Mouse (Mus musculus): ENCODE results near the gene Capn5.

Capn5 gene

DNA sequence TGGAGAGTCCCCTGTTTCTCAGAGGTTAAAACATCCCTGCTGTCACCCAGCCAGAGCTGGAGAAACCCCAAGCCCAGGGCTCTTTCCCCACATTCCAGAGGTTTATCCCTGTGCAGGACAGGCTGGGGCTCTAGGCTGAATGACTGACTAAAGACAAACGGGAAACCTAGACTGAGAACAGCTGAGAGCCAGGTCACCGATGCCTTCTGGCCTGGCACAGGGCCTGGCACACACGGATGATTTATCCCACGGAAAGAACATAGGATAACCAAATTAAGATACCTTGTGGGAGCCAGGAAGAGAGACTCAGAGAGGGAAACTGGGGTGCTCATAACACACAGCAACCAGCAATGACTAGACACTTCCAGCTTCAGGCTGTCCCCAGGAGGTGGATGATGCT lies 68.3 kb downstream of the Capn5 start:
- no peak for DNase-seq (ENCODE audit: low read depth)

DNA sequence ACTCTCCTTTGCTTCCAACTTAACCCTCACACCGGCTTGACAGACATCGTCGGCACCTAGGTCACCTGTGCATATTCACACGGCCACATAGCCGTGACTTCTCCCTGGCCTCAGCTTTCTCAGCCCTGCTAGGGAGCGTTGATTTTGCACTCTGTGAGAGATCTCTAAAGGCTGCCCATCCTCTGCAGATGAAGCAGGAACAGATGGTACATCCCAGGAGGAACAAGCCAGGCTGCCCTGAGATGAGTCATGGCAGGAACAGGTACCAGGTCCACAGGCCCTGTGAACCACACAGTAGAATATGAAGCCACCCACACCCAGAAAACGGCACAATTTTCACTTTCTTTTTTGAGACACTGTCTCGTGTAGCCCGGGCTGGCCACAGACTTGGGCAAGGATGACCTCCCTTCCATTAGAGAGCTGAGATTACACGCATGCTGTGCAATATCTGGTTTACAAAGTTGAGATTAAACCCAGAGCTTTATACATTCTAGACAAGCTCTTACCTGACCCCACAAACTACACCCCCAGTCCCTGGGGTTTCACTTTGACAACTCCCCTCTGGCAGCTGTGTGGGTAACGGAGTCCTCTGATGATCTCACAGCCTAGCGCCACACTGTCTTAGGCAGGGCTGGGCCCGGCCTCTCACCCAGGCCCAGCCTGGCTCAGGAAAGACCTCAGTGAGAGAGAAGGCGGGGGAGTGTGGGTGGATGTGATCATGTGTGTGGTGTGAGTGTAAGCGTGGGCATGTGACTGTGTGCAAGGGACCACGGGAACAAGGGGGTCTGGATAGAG lies 69.2 kb downstream of the Capn5 start:
- DNase-seq (ENCODE audit: low read depth): peak; percentile 32

DNA sequence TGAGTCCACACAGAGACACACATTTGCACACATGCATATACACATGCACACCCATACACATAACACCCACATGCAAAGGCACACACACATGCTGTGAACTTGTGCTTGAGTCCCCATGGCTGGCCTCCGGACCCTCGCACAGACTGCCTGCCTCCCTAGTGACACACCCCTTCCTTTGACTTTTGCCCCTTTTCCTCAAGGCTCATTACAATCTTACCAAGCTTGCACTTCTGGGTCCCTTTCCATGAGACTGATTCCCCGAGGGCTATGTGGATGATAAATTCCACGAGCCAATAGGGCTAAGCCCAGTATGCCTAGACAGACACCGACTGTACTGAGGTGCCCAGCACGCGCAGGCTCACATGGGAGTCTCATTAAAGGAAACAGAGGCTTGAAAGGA lies 71.8 kb downstream of the Capn5 start:
- no peak for DNase-seq (ENCODE audit: low read depth)

DNA sequence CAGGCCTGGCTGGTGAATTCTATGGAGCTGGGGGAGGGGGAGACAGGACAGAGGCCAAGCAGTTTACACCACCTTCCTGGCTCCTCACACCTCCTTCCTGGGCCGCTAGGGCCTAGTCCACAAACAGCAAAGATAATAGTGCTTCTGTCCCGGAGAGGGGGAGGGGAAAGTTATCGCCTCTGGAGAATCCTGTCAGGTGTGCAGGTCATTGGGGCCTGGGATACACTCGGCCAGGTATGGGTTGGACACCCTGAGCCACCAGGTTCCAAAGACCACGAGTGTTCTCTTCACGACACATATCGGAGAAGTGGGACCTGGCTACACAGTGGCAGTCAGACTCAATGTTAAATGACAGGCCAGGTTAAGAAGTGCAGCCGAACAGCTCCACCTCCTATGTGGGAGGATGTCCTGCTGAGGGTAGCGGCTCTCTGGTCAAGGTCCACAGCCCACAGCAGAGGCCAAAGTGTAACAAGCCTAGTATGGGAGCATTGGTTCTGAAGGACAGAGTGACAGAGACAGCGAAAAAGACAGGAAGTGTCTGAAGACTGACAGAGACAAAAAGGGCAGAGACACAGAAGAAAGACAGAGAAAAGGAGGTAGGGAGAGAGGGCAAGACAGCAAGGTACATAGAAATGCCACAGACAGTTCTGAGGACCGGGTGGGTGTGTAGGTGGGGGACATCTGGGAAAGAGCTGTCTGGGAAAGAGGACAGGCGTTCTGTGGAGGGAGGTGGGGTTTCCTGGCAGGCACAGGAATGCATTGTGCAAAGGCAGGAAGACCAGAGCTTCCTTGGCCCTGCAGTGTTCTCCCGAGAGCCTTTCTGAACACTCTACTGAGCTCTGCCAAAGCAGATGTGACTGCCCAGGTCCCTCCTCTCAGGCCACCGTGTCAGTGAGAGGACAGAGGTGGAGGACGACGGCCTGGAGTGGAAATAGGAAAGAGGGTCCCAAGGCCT lies 73.3 kb downstream of the Capn5 start:
- DNase-seq (ENCODE audit: low read depth): no peak

DNA sequence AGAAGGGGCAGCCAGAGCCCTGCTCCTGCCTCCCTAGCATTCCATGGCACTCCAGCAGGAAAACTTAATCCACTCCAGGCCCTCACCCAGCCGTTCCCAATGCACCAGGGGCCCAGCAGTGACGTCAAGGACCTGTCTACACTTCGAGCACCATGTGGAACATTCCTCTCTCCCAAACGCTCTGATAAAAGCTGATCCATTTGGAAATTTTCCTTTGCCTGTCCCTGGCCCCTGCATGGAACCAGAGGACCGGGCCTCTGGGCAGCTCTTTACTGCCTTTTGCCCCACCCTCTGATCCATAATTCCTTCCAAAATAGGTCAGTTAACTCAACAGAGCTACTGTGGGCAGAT lies 74.2 kb downstream of the Capn5 start:
- DNase-seq (ENCODE audit: low read depth): no peak

DNA sequence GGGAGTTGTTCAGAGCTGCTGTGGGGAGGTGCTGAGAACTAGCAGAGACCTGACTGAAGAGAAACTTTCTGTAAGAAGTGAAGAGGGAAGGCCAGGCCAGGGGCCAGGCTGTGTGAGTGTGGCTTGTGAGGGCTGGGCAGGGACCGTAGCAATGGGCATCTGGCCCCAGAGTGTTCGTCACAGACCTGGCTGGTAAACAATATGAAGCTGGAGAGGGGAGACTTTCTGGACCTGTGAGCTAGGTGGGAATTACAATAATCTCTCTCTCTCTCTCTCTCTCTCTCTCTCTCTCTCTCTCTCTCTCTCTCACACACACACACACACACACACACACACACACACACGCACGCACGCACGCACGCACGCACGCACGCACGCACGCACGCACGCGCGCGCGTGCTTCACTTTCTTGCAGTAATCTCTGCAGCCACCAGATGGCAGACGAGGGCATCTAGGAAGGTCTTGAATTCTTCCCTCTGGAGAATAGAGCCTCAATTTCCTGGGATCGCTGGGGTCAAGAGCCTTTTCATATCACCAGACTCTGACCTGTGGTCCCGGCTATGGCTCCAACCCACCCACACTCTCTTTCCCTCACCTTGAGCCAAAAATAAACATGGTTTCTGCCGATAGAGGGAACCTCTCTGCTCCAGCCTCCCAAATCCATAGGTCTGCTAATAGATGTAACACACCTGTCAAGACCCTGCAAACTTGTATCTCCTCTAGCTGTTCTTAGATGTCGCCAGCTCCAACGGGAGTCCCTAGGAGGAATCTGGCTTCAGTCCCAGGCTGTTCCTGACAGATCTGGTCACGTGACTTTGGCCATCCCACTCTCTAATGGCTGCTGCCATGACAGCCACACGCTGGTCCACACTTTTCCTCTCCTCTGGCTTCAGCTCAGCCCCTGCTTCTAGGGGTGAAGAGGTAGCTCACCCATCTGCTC lies 74.8 kb downstream of the Capn5 start:
- DNase-seq (ENCODE audit: low read depth): peak; percentile 90

DNA sequence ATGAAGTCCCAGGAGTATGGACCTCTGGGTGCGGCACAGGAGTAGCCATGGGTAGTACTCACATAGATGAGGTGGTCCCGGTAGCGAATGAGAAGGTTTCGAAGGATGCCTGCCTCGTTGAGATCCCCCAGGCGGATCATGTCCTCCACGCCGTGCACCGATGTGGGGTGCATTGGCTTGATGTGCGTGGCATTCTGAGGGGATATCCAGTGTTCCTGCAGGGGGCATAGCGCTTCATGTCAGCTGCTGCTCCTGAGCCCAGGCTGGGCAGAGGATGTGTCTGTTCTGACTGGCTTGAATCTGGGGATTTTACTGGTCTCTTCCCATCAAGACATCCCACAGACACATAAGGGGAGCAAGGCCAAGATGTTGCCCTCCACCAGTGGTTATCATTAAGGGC lies 75.6 kb downstream of the Capn5 start:
- no peak for DNase-seq (ENCODE audit: low read depth)

DNA sequence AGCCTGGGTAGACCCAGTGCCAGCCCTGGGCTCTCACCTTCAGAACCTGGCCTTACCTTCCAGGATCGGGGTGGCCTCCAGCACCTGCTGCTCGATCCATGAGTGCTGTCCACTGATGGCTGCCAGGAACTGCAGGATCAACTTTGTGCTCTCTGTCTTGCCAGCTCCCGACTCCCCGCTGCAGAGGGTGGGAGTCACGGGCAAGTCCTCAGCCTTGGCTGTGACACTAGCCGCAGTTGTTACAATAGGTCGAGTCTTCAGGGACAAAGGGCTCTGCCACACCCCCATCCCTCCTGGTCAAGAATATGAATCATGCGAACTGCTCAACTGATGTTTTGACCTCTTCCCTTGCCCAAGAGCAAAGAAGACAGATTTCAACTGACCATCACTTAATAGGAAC lies 80.5 kb downstream of the Capn5 start:
- DNase-seq (ENCODE audit: low read depth): no peak

DNA sequence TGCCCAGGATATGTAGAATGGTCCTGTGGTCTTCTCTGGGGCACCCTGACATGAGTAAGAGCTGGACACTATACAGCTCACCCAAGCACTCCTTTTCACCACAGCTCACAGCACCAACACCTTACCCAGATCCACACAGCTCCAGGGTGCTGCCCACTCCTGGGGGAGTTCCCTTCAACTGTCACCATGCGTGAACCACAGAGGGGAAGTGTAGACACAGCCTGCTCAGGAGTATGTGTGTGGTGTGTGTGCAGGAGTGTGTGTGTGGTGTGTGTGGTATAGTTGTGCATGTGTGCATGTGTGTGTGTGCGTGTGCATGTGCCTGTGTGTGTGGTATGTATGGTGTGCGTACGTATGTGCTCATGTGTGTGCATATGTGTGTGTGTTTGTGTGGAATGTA lies 82.2 kb downstream of the Capn5 start:
- no peak for DNase-seq (ENCODE audit: low read depth)

DNA sequence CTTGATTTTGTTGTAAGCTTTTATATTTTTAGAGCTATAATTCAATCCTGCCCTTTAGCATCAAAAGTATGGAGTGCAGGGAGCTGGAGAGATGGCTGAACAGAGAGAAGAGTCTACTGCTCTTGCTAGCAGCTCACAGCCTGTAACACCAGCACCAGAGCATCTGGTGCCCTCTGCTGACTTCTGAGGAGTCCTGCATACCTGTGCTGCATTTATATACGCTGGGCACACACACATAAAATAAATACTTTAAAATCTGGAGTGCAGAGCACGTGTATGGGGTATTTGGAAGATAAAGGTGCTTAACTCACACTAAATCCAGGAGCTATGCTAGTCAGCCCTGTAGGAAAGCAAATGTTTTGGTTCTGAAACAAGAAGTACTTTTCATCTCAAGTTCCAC lies 91.7 kb downstream of the Capn5 start:
- no peak for DNase-seq (ENCODE audit: low read depth)

DNA sequence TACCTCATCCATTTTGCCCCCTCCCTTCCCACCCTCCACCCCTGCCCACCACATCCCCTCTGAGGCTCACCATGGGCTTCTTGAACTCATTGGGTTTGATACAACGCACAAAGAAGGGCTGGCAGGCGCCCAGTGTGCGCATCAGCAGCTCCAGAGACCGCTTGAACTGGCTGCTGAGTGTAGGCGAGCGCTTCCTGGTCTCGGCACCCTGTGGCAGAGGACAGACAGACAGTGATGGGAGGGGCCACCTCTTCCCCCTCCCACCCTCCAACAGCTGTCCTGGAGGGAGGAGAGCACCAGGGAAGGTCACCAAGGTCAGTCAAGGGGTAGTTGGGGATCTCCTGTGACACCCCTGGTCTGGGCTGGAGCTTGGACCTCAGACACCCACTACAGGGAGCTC lies 92.8 kb downstream of the Capn5 start:
- no peak for DNase-seq (ENCODE audit: low read depth)

DNA sequence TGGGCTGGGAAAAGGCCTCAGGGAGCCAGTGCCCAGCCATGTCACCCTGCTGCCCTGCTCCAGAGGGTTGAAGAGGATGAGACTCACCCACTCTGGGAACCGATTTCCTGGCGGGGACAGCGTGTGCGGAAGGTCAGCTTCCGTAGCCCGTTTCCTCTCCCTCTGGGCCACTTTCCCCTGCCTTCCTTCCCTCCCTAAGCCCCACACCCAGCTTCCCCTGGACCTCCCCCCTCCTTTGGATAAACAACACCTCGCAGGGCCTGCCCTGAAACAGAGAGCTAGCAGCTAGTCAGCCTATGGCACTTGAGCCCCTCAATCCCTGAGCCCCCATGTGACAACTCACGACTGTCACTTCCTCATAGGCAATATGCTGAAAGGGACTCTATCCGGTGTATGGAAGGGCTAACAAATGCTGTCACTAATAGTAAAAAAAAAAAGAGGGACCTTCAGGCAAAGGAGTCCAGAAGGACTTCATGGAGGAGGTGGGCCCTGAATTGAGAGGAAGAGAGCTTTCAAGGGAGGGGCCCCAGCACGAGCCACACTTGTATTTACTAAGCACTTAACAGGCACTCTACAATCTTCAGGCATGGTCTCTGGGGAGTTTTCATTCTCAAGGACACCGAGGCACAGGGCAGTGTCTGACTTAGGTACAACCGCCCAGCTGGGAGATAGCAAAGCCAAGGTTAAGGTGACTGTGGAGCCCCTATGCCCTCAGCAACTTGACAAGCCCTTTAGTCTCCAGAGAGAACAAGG lies 93.4 kb downstream of the Capn5 start:
- no peak for DNase-seq (ENCODE audit: low read depth)

DNA sequence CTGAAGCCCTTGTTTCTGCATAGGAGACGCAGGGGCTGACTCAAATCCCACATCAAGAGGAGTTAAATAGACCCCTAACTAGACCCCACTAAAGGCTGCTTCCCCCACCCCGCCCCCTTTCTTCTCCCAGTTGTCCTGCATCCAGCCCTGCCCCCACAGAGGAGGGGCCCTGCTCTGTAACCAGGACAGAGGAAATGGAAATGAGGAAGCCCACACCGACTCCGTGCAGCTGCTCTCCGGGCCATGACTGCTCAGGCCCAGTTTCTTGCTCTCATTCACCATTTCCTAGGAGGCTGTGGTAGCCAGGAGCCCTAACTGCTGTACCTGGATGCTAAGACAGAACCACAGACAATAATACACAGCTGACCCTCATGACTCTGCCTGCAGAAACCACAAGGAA lies 95.7 kb downstream of the Capn5 start:
- DNase-seq (ENCODE audit: low read depth): no peak

DNA sequence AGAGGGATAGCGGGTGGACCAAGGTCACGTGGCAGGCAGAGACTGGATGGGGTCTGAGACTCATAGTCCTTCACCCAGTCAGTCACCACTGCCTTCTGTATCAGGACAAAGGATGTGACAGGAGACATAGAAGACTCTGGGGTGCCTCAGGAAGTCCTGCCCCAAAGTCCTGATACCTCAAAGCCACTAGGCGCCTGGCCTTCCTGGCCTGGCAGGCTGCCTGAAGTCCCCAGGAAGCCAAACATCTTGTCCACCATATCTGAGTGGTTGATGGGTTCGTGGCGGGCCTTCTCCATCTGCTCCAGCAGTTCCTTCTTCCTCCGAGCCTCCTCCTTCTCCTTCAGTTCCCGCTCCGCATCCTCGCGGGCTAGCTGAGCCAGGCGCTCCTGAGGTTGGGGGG lies 100.6 kb downstream of the Capn5 start:
- no peak for DNase-seq (ENCODE audit: low read depth)

DNA sequence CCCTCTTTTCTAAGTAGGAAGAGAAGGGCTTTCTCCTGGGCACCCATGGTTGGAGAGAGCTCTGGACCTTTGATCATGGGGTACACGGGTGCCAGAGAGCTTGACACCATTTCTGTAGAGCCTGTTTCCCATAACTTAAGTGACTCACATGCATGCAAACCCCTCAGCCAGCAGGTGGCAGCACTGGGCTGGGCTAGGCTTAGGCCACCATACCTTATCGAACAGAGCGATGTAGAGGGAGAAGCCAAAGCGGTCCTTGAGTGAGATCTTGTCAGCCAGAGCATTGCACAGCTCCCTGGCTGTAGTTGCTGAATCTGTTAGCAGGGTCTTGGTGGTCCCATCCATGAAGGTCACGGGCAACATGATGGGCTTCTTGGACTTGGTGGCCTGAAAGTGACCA lies 106.5 kb downstream of the Capn5 start:
- peak; percentile 85 for DNase-seq (ENCODE audit: low read depth)

All from naive thymus-derived CD4-positive, alpha-beta T cell, adult 2 months (primary cell).